Mouse (Mus musculus) embryonic facial prominence, embryonic 15.5 days (tissue): ENCODE results near the gene Mmrn2. TPM values are rescaled to one million over a fixed set of nuclear protein-coding genes. Genes with fewer than 3 reads are reported as not detected.

Source experiments
- ATAC-seq: fragments of 200-750 bp; cut with Nextera tagmentation; 2 replicates; pipeline ENCODE4 v1.8.0; 2017; ENCODE audit warnings: low read depth, moderate TSS enrichment; ENCODE audit not compliant: insufficient number of reproducible peaks, low FRiP score, low TSS enrichment
- H3K27ac ChIP-seq: fragments of 300-500 bp; sonication (generic); replicated peaks from 2 replicates; pipeline ENCODE4 v1.5.1; 2015; ENCODE audit warnings: mild to moderate bottlenecking, inconsistent platforms
- H3K27me3 ChIP-seq: fragments of 300-500 bp; sonication (generic); 2 replicates; pipeline ENCODE4 v1.6.1; 2015; ENCODE audit warnings: inconsistent platforms
- H3K36me3 ChIP-seq: fragments of 300-500 bp; sonication (generic); 2 replicates; pipeline ENCODE4 v1.6.1; 2015; ENCODE audit warnings: mild to moderate bottlenecking, inconsistent platforms
- H3K4me1 ChIP-seq: fragments of 300-500 bp; sonication (generic); 2 replicates; pipeline ENCODE4 v1.6.1; 2015; ENCODE audit warnings: inconsistent platforms
- H3K4me2 ChIP-seq: fragments of 300-500 bp; sonication (generic); replicated peaks from 2 replicates; pipeline ENCODE4 v1.6.1; 2015; ENCODE audit warnings: mild to moderate bottlenecking, inconsistent platforms
- H3K4me3 ChIP-seq: fragments of 300-500 bp; sonication (generic); replicated peaks from 2 replicates; pipeline ENCODE4 v1.5.1; 2015; ENCODE audit warnings: mild to moderate bottlenecking, inconsistent platforms
- H3K9ac ChIP-seq: fragments of 300-500 bp; sonication (generic); 2 replicates; pipeline ENCODE4 v1.6.1; 2015; ENCODE audit warnings: inconsistent platforms
- H3K9me3 ChIP-seq: fragments of 300-500 bp; sonication (generic); replicated peaks from 2 replicates; pipeline ENCODE4 v1.6.1; 2016; ENCODE audit warnings: inconsistent platforms
- WGBS: fragments of 180-500 bp; shearing (Covaris S2); methylation state at CpG from one replicate; pipeline ENCODE4 v1.1.7; 2015; 5-methylcytosine and 5-hydroxymethylcytosine counted together
- polyA plus RNA-seq: library from polyadenylated mRNA; unstranded; fragments of >200 nt; fragmentation: Nextera tagmentation; extraction: Ambion mirVana; gene quantifications from 2 replicates; pipeline ENCODE4 v1.2.1, GENCODE M21; 2015

Mmrn2 gene
- polyA plus RNA-seq, 1 experiment from 2014 or later = 8.8 TPM

- peaks cover 27% of the 10 kb centered on the region for H3K4me1 ChIP-seq
- 0 out of 2 replicates have a peak overlapping the region, but pooled peaks have one; percentile 1 for H3K4me2 ChIP-seq
- no peaks in the 10 kb centered on the region for H3K27me3 ChIP-seq
- no peak overlapping the region for H3K27ac ChIP-seq
- H3K9me3 ChIP-seq = no peaks in the 10 kb centered on the region
- H3K9ac ChIP-seq = no peak overlapping the region
- peak overlapping the region; percentile 3; the same call in 1 of the 2 replicates for H3K4me3 ChIP-seq
- WGBS = 60% methylated on average over 5 of the region's 5 CpGs
- no peaks in the 10 kb centered on the region for H3K36me3 ChIP-seq
- ATAC-seq = no peak
These were observed 676 bp downstream of the Mmrn2 start for GRCm38 (mm10) chr14:34375941-34376340.

GRCm38 (mm10) chr14:34377121-34377520 lies 1.9 kb downstream of the Mmrn2 start:
- no peak overlapping the region for H3K4me3 ChIP-seq
- no peaks in the 10 kb centered on the region for H3K36me3 ChIP-seq
- H3K9ac ChIP-seq = no peak overlapping the region
- no peaks in the 10 kb centered on the region for H3K27me3 ChIP-seq
- no peak overlapping the region for H3K27ac ChIP-seq
- H3K9me3 ChIP-seq = no peaks in the 10 kb centered on the region
- 72% methylated on average over 4 of the region's 4 CpGs for WGBS
- no peak overlapping the region for H3K4me2 ChIP-seq
- no peak for ATAC-seq
- H3K4me1 ChIP-seq = peaks cover 27% of the 10 kb centered on the region

- peak; percentile 22; the same call in 1 of the 2 replicates for ATAC-seq
- peak overlapping the region; percentile 68 for H3K27ac ChIP-seq
- H3K36me3 ChIP-seq = no peaks in the 10 kb centered on the region
- no peaks in the 10 kb centered on the region for H3K9me3 ChIP-seq
- 26% methylated on average over 11 of the region's 11 CpGs for WGBS
- no peak overlapping the region for H3K9ac ChIP-seq
- H3K4me1 ChIP-seq = peaks cover 27% of the 10 kb centered on the region
- H3K27me3 ChIP-seq = no peaks in the 10 kb centered on the region
- H3K4me3 ChIP-seq = no peak overlapping the region
- no peak overlapping the region for H3K4me2 ChIP-seq
These were observed 3.5 kb downstream of the Mmrn2 start for GRCm38 (mm10) chr14:34378560-34379331.

- Histone ChIP-seq H3K9ac (no peak overlapping the region), H3K4me3 (no peak overlapping the region), H3K27ac (no peak overlapping the region), H3K4me1 (peaks cover 11% of the 10 kb centered on the region), H3K9me3 (no peaks in the 10 kb centered on the region), H3K27me3 (no peaks in the 10 kb centered on the region), H3K4me2 (no peak overlapping the region), H3K36me3 (no peaks in the 10 kb centered on the region)
- no peak for ATAC-seq
- 89% methylated on average over 9 of the region's 9 CpGs for WGBS
These were observed 7.8 kb downstream of the Mmrn2 start for GRCm38 (mm10) chr14:34382921-34383704.

GRCm38 (mm10) chr14:34393295-34393694 lies 18.0 kb downstream of the Mmrn2 start:
- H3K9ac ChIP-seq = no peak overlapping the region
- H3K36me3 ChIP-seq = peaks cover 5% of the 10 kb centered on the region; the same call in 1 of the 2 replicates
- no peak overlapping the region for H3K4me3 ChIP-seq
- WGBS = 64% methylated on average over 4 of the region's 4 CpGs
- H3K4me1 ChIP-seq = no peaks in the 10 kb centered on the region
- no peaks in the 10 kb centered on the region for H3K27me3 ChIP-seq
- H3K9me3 ChIP-seq = no peaks in the 10 kb centered on the region
- H3K4me2 ChIP-seq = no peak overlapping the region
- no peak overlapping the region for H3K27ac ChIP-seq
- ATAC-seq = no peak

- no peaks in the 10 kb centered on the region for H3K9me3 ChIP-seq
- H3K27ac ChIP-seq = no peak overlapping the region
- no peaks in the 10 kb centered on the region for H3K27me3 ChIP-seq
- H3K36me3 ChIP-seq = peaks cover 27% of the 10 kb centered on the region
- H3K4me2 ChIP-seq = no peak overlapping the region
- H3K9ac ChIP-seq = no peak overlapping the region
- 86% methylated on average over 5 of the region's 5 CpGs for WGBS
- H3K4me3 ChIP-seq = no peak overlapping the region
- no peak for ATAC-seq
- H3K4me1 ChIP-seq = no peaks in the 10 kb centered on the region
These were observed 22.6 kb downstream of the Mmrn2 start for GRCm38 (mm10) chr14:34397871-34398270.

GRCm38 (mm10) chr14:34398901-34399300 lies 23.6 kb downstream of the Mmrn2 start:
- no peaks in the 10 kb centered on the region for H3K9me3 ChIP-seq
- no peaks in the 10 kb centered on the region for H3K4me1 ChIP-seq
- no peak for ATAC-seq
- 92% methylated on average over 21 of the region's 21 CpGs for WGBS
- H3K4me3 ChIP-seq = no peak overlapping the region
- no peak overlapping the region for H3K9ac ChIP-seq
- H3K36me3 ChIP-seq = peaks cover 29% of the 10 kb centered on the region
- H3K27me3 ChIP-seq = no peaks in the 10 kb centered on the region
- H3K27ac ChIP-seq = no peak overlapping the region
- H3K4me2 ChIP-seq = no peak overlapping the region

GRCm38 (mm10) chr14:34399301-34399700 lies 24.0 kb downstream of the Mmrn2 start:
- no peak overlapping the region for H3K4me2 ChIP-seq
- no peak for ATAC-seq
- WGBS = 96% methylated on average over 6 of the region's 6 CpGs
- H3K9me3 ChIP-seq = no peaks in the 10 kb centered on the region
- H3K27ac ChIP-seq = no peak overlapping the region
- H3K9ac ChIP-seq = no peak overlapping the region
- no peaks in the 10 kb centered on the region for H3K4me1 ChIP-seq
- no peaks in the 10 kb centered on the region for H3K27me3 ChIP-seq
- peaks cover 32% of the 10 kb centered on the region for H3K36me3 ChIP-seq
- H3K4me3 ChIP-seq = no peak overlapping the region

- Histone ChIP-seq H3K36me3 (peaks cover 39% of the 10 kb centered on the region), H3K9me3 (no peaks in the 10 kb centered on the region), H3K9ac (no peak overlapping the region), H3K27me3 (no peaks in the 10 kb centered on the region), H3K4me3 (no peak overlapping the region), H3K4me1 (no peaks in the 10 kb centered on the region), H3K27ac (no peak overlapping the region), H3K4me2 (no peak overlapping the region)
- 95% methylated on average over 3 of the region's 3 CpGs for WGBS
- ATAC-seq = no peak
These were observed 24.8 kb downstream of the Mmrn2 start for GRCm38 (mm10) chr14:34400021-34400420.

- Histone ChIP-seq H3K27me3 (no peaks in the 10 kb centered on the region), H3K9ac (no peak overlapping the region), H3K4me3 (no peak overlapping the region), H3K4me2 (no peak overlapping the region), H3K9me3 (no peaks in the 10 kb centered on the region), H3K27ac (no peak overlapping the region), H3K4me1 (no peaks in the 10 kb centered on the region), H3K36me3 (peaks cover 47% of the 10 kb centered on the region)
- no peak for ATAC-seq
- WGBS = 58% methylated on average over 6 of the region's 6 CpGs
These were observed 25.9 kb downstream of the Mmrn2 start for GRCm38 (mm10) chr14:34401135-34401534.

GRCm38 (mm10) chr14:34402871-34403270 lies 27.6 kb downstream of the Mmrn2 start:
- H3K9ac ChIP-seq = no peak overlapping the region
- H3K27me3 ChIP-seq = no peaks in the 10 kb centered on the region
- H3K36me3 ChIP-seq = peaks cover 61% of the 10 kb centered on the region
- H3K9me3 ChIP-seq = no peaks in the 10 kb centered on the region
- 88% methylated on average over 8 of the region's 8 CpGs for WGBS
- no peak for ATAC-seq
- no peaks in the 10 kb centered on the region for H3K4me1 ChIP-seq
- no peak overlapping the region for H3K4me2 ChIP-seq
- no peak overlapping the region for H3K27ac ChIP-seq
- H3K4me3 ChIP-seq = no peak overlapping the region
